Mouse (Mus musculus): Measurements from ENCODE around the gene Usp51. TPM values are rescaled to one million over a fixed set of nuclear protein-coding genes. Genes with fewer than 3 reads are reported as not detected.
A peak's percentile ranks its signal among the peaks of the same experiment; 100 is the strongest.
"Not testable (repeated sequence)": the region's sequence is repeated elsewhere in the genome, so short reads cannot be mapped to it uniquely, and the experiment has no call there.

Usp51 gene
- total and polyA plus RNA-seq, 3 experiments: not detected

GRCm38 (mm10) chrX:153007021-153007684, 884 bp downstream of the Usp51 start:
- 15% methylated on average over 46 of the region's 58 CpGs for WGBS
- intact Hi-C loops (cut with DNase I): no loop called here
- no peak for TF ChIP-seq EP300 (IDR thresholded peaks at IDR 0.05; ENCODE audit: insufficient read depth, low read depth, low read length)
- TF ChIP-seq POLR2A (IDR thresholded peaks at IDR 0.05; ENCODE audit: insufficient read depth, low read depth, low read length): no peak
- no peak for TF ChIP-seq CTCF (IDR thresholded peaks at IDR 0.05)

GRCm38 (mm10) chrX:153007685-153008047, 1.4 kb downstream of the Usp51 start:
- no peak for TF ChIP-seq CTCF (IDR thresholded peaks at IDR 0.05)
- no peak for TF ChIP-seq POLR2A (IDR thresholded peaks at IDR 0.05; ENCODE audit: insufficient read depth, low read depth, low read length)
- TF ChIP-seq EP300 (IDR thresholded peaks at IDR 0.05; ENCODE audit: insufficient read depth, low read depth, low read length): no peak
- Histone ChIP-seq H3K27me3 (ENCODE audit: control insufficient read depth, insufficient read depth, low read length) (no peaks in the 10 kb centered on the region), H3K9ac (ENCODE audit: low read depth, low read length) (no peak overlapping the region; the same call in 1 of the 2 replicates), H3K4me1 (ENCODE audit: control insufficient read depth, insufficient read depth, low read length) (no peaks in the 10 kb centered on the region), H3K27ac (no peak overlapping the region), H3K79me2 (replicated peaks; ENCODE audit: control insufficient read depth, insufficient read depth, low read length) (no peaks in the 10 kb centered on the region), H3K36me3 (ENCODE audit: control insufficient read depth, insufficient read depth, low read length) (no peaks in the 10 kb centered on the region), H3K4me3 (peak overlapping the region; percentile 57)
- 30% methylated on average over 9 of the region's 9 CpGs for WGBS
- DNase-seq: no peak
- intact Hi-C loops (cut with DNase I): loop anchor here (2.0 kb wide), 1 partner anchor 29 kb away; the partner anchor contains the start of gene Mageh1

More at GRCm38 (mm10) chrX:153007021-153007684, 884 bp downstream of the Usp51 start:
- Histone ChIP-seq H3K4me1 (ENCODE audit: control insufficient read depth, insufficient read depth, low read length) (no peaks in the 10 kb centered on the region), H3K27me3 (ENCODE audit: control insufficient read depth, insufficient read depth, low read length) (no peaks in the 10 kb centered on the region), H3K4me3 (peak overlapping the region; percentile 57), H3K36me3 (ENCODE audit: control insufficient read depth, insufficient read depth, low read length) (no peaks in the 10 kb centered on the region), H3K9ac (ENCODE audit: low read depth, low read length) (peak overlapping the region; percentile 68), H3K27ac (no peak overlapping the region), H3K79me2 (replicated peaks; ENCODE audit: control insufficient read depth, insufficient read depth, low read length) (no peaks in the 10 kb centered on the region)
- DNase-seq: peak; percentile 51 to 63

- H3K27me3 ChIP-seq (ENCODE audit: control insufficient read depth, insufficient read depth, low read length); H3K4me3 ChIP-seq; H3K27ac ChIP-seq; H3K36me3 ChIP-seq (ENCODE audit: control insufficient read depth, insufficient read depth, low read length); intact Hi-C loops (cut with DNase I); H3K79me2 ChIP-seq (replicated peaks; ENCODE audit: control insufficient read depth, insufficient read depth, low read length); H3K4me1 ChIP-seq (ENCODE audit: control insufficient read depth, insufficient read depth, low read length); DNase-seq; H3K9ac ChIP-seq (ENCODE audit: low read depth, low read length): not testable (repeated sequence)
- no CpG with 5 or more reads among the region's 3 CpGs for WGBS
Measured at GRCm38 (mm10) chrX:153025255-153025654, 19.0 kb downstream of the Usp51 start.

GRCm38 (mm10) chrX:153025709-153026108, 19.4 kb downstream of the Usp51 start:
- 72% methylated on average over 3 of the region's 3 CpGs for WGBS

DNA sequence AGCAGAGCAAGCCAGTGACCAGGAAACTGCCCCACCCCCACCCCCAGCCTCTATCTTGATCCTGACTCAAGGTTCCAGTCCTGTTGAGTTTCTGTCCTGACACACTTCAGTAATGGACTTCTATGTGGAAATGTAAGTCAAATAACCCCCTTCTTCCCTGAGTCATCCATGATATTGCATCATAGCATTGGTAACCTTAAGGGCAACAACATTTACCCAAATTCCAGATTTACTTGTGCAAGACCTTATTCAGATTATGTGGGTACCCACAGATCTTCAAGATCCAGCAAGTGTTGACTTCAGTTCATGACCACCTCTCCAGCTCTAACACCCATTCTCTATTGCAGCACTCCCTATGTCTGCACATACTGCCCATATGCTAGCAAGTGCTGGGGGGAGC, 25.3 kb downstream of the Usp51 start:
- H3K27me3 ChIP-seq (ENCODE audit: control insufficient read depth, insufficient read depth, low read length); H3K9ac ChIP-seq (ENCODE audit: low read depth, low read length); H3K79me2 ChIP-seq (replicated peaks; ENCODE audit: control insufficient read depth, insufficient read depth, low read length); H3K4me3 ChIP-seq; intact Hi-C loops (cut with DNase I); H3K4me1 ChIP-seq (ENCODE audit: control insufficient read depth, insufficient read depth, low read length); H3K27ac ChIP-seq; H3K36me3 ChIP-seq (ENCODE audit: control insufficient read depth, insufficient read depth, low read length); DNase-seq: not testable (repeated sequence)

More at GRCm38 (mm10) chrX:153025709-153026108, 19.4 kb downstream of the Usp51 start:
- H3K27me3 ChIP-seq (ENCODE audit: control insufficient read depth, insufficient read depth, low read length); H3K79me2 ChIP-seq (replicated peaks; ENCODE audit: control insufficient read depth, insufficient read depth, low read length); intact Hi-C loops (cut with DNase I); H3K9ac ChIP-seq (ENCODE audit: low read depth, low read length); H3K36me3 ChIP-seq (ENCODE audit: control insufficient read depth, insufficient read depth, low read length); DNase-seq; H3K27ac ChIP-seq; H3K4me3 ChIP-seq; H3K4me1 ChIP-seq (ENCODE audit: control insufficient read depth, insufficient read depth, low read length): not testable (repeated sequence)

GRCm38 (mm10) chrX:153037087-153037971, 31.1 kb downstream of the Usp51 start, which contains the start of gene Mageh1:
TSS of gene Mageh1 (minus strand) at chrX:153037575.
- Histone ChIP-seq H3K27ac (peak within 1 kb of the TSS; percentile 63), H3K36me3 (ENCODE audit: control insufficient read depth, insufficient read depth, low read length) (no peaks in the 10 kb centered on the region), H3K79me2 (replicated peaks; ENCODE audit: control insufficient read depth, insufficient read depth, low read length) (no peaks in the 10 kb centered on the region), H3K4me1 (ENCODE audit: control insufficient read depth, insufficient read depth, low read length) (no peaks in the 10 kb centered on the region), H3K27me3 (ENCODE audit: control insufficient read depth, insufficient read depth, low read length) (no peaks in the 10 kb centered on the region), H3K9ac (ENCODE audit: low read depth, low read length) (peak within 1 kb of the TSS; percentile 83), H3K4me3 (peak within 1 kb of the TSS; percentile 48)
- TF ChIP-seq CTCF (IDR thresholded peaks at IDR 0.05) (peak; percentile 18; the same call in 1 of the 2 replicates), EP300 (IDR thresholded peaks at IDR 0.05; ENCODE audit: insufficient read depth, low read depth, low read length) (no peak), POLR2A (IDR thresholded peaks at IDR 0.05; ENCODE audit: insufficient read depth, low read depth, low read length) (peak; percentile 57)
- DNase-seq: peak; percentile 76 to 84
- 14% methylated on average over 49 of the region's 49 CpGs for WGBS
- intact Hi-C loops (cut with DNase I): loop anchor here (2.0 kb wide), 1 partner anchor 29 kb away; no protein-coding TSS in a partner anchor

- 45% methylated on average over 8 of the region's 22 CpGs for WGBS
- not testable (repeated sequence) for H3K4me1 ChIP-seq (ENCODE audit: control insufficient read depth, insufficient read depth, low read length); H3K9ac ChIP-seq (ENCODE audit: low read depth, low read length); H3K36me3 ChIP-seq (ENCODE audit: control insufficient read depth, insufficient read depth, low read length); H3K27me3 ChIP-seq (ENCODE audit: control insufficient read depth, insufficient read depth, low read length); DNase-seq; H3K79me2 ChIP-seq (replicated peaks; ENCODE audit: control insufficient read depth, insufficient read depth, low read length); H3K27ac ChIP-seq; H3K4me3 ChIP-seq
- intact Hi-C loops (cut with DNase I): loop anchor here (2.0 kb wide), 1 partner anchor 29 kb away; no protein-coding TSS in a partner anchor
Measured at GRCm38 (mm10) chrX:153037972-153038744, 31.9 kb downstream of the Usp51 start.
